Mouse (Mus musculus) embryonic fibroblast, embryonic 13.5 days (primary cell): ENCODE measurements around the gene 5730480H06Rik.

ENCODE experiments used
- CTCF ChIP-seq: IDR thresholded peaks from 2 replicates; pipeline ENCODE4 v1.5.1; 2011; ENCODE audit warnings: mild to moderate bottlenecking, control low read depth, low read length, moderate library complexity, borderline replicate concordance; ENCODE audit not compliant: insufficient read depth
- POLR2A ChIP-seq: IDR thresholded peaks from 2 replicates; pipeline ENCODE4 v1.6.1; 2011; ENCODE audit warnings: low read depth, mild to moderate bottlenecking, control low read depth, low read length, moderate library complexity

DNA sequence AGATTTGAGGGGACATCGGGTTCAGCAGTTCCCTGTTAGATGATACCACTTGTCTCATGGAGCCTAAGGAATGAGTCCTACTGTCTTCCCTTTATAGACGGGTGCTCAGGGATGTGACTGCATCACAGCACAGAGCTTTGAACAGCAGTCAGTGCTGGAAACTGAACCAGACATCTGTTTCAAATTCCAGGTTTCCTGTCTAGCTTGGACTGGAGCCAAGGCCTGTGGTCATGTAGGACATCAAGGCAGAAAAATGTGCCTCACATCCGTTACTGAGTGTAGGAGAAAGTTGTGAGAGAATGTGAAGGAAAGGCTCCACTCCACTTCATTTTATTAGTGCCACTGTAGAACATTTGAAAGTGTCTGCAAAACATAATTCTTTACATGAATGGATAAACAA is 74.7 kb downstream of the 5730480H06Rik start:
- TF ChIP-seq CTCF (no peak), POLR2A (no peak)
